Mouse (Mus musculus) liver, embryonic 14.5 days (tissue): Measurements from ENCODE around the gene Ccnh. TPM values are rescaled to one million over a fixed set of nuclear protein-coding genes. Genes with fewer than 3 reads are reported as not detected.

ENCODE experiments used
- ATAC-seq: fragments of 200-750 bp; cut with Nextera tagmentation; 2 replicates; pipeline ENCODE4 v1.8.0; 2017; ENCODE audit warnings: moderate number of reproducible peaks, mild to moderate bottlenecking, moderate library complexity; ENCODE audit not compliant: insufficient read depth
- DNase-seq, 3 experiments: peaks; one replicate each; pipeline ENCODE4 v3.0.0-alpha.2; 2012 to 2013; ENCODE audit warnings: low read depth in 3 of 3, low spot score in 3 of 3
- H3K27ac ChIP-seq: fragments of 300-500 bp; sonication (generic); 2 replicates; pipeline ENCODE4 v1.5.1; 2014; ENCODE audit warnings: moderate library complexity, mild to moderate bottlenecking, control low read depth, inconsistent platforms
- H3K27me3 ChIP-seq: fragments of 300-500 bp; sonication (generic); 2 replicates; pipeline ENCODE4 v1.6.1; 2014; ENCODE audit warnings: mild to moderate bottlenecking, low read length, moderate library complexity; ENCODE audit not compliant: control insufficient read depth, insufficient read depth
- H3K36me3 ChIP-seq: fragments of 300-500 bp; sonication (generic); replicated peaks from 2 replicates; pipeline ENCODE4 v1.6.1; 2014; ENCODE audit warnings: low read depth; ENCODE audit not compliant: control insufficient read depth, insufficient read depth
- H3K4me1 ChIP-seq, 2 experiments: fragments of 200-500 bp in 1 of 2; fragments of 300-500 bp in 1 of 2; sonication (generic) in 1 of 2; replicated peaks; 2 replicates each; pipeline ENCODE4 v1.6.1; 2012 to 2014; ENCODE audit warnings: antibody characterized with exemption in 1 of 2, inconsistent platforms in 1 of 2, low read length in 1 of 2; ENCODE audit not compliant: control insufficient read depth in 2 of 2, insufficient read depth in 2 of 2
- H3K4me2 ChIP-seq: fragments of 300-500 bp; sonication (generic); 2 replicates; pipeline ENCODE4 v1.6.1; 2014; ENCODE audit warnings: low read depth, mild to moderate bottlenecking, control low read depth, moderate library complexity
- H3K4me3 ChIP-seq, 2 experiments: fragments of 200-500 bp in 1 of 2; fragments of 300-500 bp in 1 of 2; sonication (generic) in 1 of 2; 2 replicates each; pipeline ENCODE4 v1.5.1; 2012 to 2014; ENCODE audit warnings: low read depth in 2 of 2, low read length in 2 of 2, mild to moderate bottlenecking in 2 of 2, control low read depth in 1 of 2, inconsistent platforms in 1 of 2, moderate library complexity in 1 of 2; ENCODE audit not compliant: insufficient read depth in 1 of 2
- H3K9ac ChIP-seq: fragments of 300-500 bp; sonication (generic); replicated peaks from 2 replicates; pipeline ENCODE4 v1.6.1; 2014; ENCODE audit warnings: mild to moderate bottlenecking, control low read depth, moderate library complexity
- H3K9me3 ChIP-seq: fragments of 300-500 bp; sonication (generic); 2 replicates; pipeline ENCODE4 v1.6.1; 2016; ENCODE audit warnings: low read length, mixed read lengths; ENCODE audit not compliant: control insufficient read depth
- CTCF ChIP-seq: IDR thresholded peaks from 2 replicates; pipeline ENCODE4 v1.5.1; 2016; ENCODE audit warnings: antibody characterized with exemption, low read depth, control low read depth
- EP300 ChIP-seq: IDR thresholded peaks from 2 replicates; pipeline ENCODE4 v1.6.1; 2016; ENCODE audit warnings: antibody characterized with exemption, low read depth
- WGBS: fragments of 180-500 bp; shearing (Covaris S2); extraction: QIAGEN DNeasy Blood & Tissue Kit; methylation state at CpG from one replicate; pipeline ENCODE4 v1.1.7; 2014; ENCODE audit not compliant: insufficient replicate concordance; 5-methylcytosine and 5-hydroxymethylcytosine counted together
- polyA plus RNA-seq, 2 experiments: library from polyadenylated mRNA; depleted of rRNA in 1 of 2; stranded (reverse) in 1 of 2; unstranded in 1 of 2; fragments of >200 nt; fragmentation: Nextera tagmentation in 1 of 2; extraction: Ambion mirVana in 1 of 2; gene quantifications; 2 replicates each; pipeline versions ENCODE4 v1.2.1 to v1.2.3; 2012 to 2014

Ccnh gene
- polyA plus RNA-seq, 2 experiments = 17.1 to 50.5 TPM

GRCm38 (mm10) chr13:85210353-85210752 is 21.1 kb downstream of the Ccnh start:
- no peak overlapping the region for H3K4me2 ChIP-seq

GRCm38 (mm10) chr13:85218656-85219055 is 29.4 kb downstream of the Ccnh start:
- no peaks in the 10 kb centered on the region for H3K9me3 ChIP-seq
- no peak for ATAC-seq
- no peaks in the 10 kb centered on the region for H3K4me1 ChIP-seq
- WGBS = 42% methylated on average over 4 of the region's 4 CpGs
- TF ChIP-seq EP300 = no peak
- no peak for TF ChIP-seq CTCF
- H3K9ac ChIP-seq = no peak overlapping the region
- H3K27me3 ChIP-seq = no peaks in the 10 kb centered on the region
- no peak overlapping the region for H3K4me3 ChIP-seq
- no peak for DNase-seq
- no peaks in the 10 kb centered on the region; the same call in 1 of the 2 replicates for H3K36me3 ChIP-seq
- no peak overlapping the region for H3K4me2 ChIP-seq
- H3K27ac ChIP-seq = no peak overlapping the region

More at GRCm38 (mm10) chr13:85210353-85210752, 21.1 kb downstream of the Ccnh start:
- Histone ChIP-seq H3K4me1 (no peaks in the 10 kb centered on the region), H3K27ac (no peak overlapping the region), H3K4me3 (no peak overlapping the region), H3K9ac (no peak overlapping the region), H3K36me3 (peaks cover 3% of the 10 kb centered on the region; the same call in 1 of the 2 replicates), H3K9me3 (no peaks in the 10 kb centered on the region), H3K27me3 (no peaks in the 10 kb centered on the region)
- DNase-seq = no peak
- TF ChIP-seq EP300 (no peak), CTCF (no peak)
- ATAC-seq = no peak
- 49% methylated on average over 1 of the region's 1 CpGs for WGBS

- Histone ChIP-seq H3K9me3 (no peaks in the 10 kb centered on the region), H3K4me1 (no peaks in the 10 kb centered on the region), H3K27me3 (no peaks in the 10 kb centered on the region), H3K27ac (no peak overlapping the region), H3K4me2 (no peak overlapping the region), H3K4me3 (no peak overlapping the region), H3K9ac (no peak overlapping the region), H3K36me3 (no peaks in the 10 kb centered on the region)
- DNase-seq (no peak), ATAC-seq (no peak)
- WGBS = 73% methylated on average over 7 of the region's 7 CpGs
- no peak for TF ChIP-seq EP300
- no peak for TF ChIP-seq CTCF
Observed at GRCm38 (mm10) chr13:85238760-85239159, 49.6 kb downstream of the Ccnh start.

Other genes starting within 250 kb of the Ccnh start
- 6.1 and 9.2 TPM in 2 replicates for gene Rasa1, start 99.7 kb downstream of the Ccnh start, polyA plus RNA-seq (2012; rRNA removed)
- 14.0 and 18.1 TPM in 2 replicates for gene Rasa1, start 99.7 kb downstream of the Ccnh start, polyA plus RNA-seq (2014; fragmentation: Nextera tagmentation; extraction: Ambion mirVana)